Mouse (Mus musculus) ES-Bruce4 (cell line): ENCODE measurements around the gene Ldlrad2.

Experiments
- CTCF ChIP-seq: IDR thresholded peaks from one replicate; pipeline ENCODE4 v1.8.1; 2011; ENCODE audit warnings: low read depth, low read length
- EP300 ChIP-seq: IDR thresholded peaks from 2 replicates; pipeline ENCODE4 v1.6.1; 2011; ENCODE audit warnings: low read depth, low read length; ENCODE audit not compliant: insufficient read depth
- POLR2A ChIP-seq: IDR thresholded peaks from one replicate; pipeline ENCODE4 v1.8.1; 2011; ENCODE audit warnings: low read length; ENCODE audit not compliant: insufficient read depth

DNA sequence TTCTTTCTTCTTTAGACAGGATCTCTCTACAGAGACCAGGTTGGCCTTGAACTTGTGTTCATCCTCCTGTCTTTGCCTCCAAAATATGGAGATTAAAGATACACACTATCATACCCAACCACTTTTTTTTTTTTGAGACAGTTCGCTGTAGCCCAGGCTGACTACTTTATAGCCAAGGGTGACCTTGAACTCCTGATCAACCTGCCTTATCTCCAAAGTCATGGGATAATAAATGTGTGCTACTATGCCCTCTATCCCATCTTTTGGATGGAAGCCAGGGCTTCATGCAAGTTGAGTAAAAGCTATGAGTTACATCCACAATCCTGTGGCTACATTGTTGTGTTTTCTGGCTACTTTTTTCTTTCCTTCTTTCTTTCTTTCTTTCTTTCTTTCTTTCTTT, 48.9 kb downstream of the Ldlrad2 start:
- TF ChIP-seq EP300 (no peak), CTCF (no peak), POLR2A (no peak)
